Mouse (Mus musculus): ENCODE measurements around the gene Gpx1. TPM values are rescaled to one million over a fixed set of nuclear protein-coding genes. Genes with fewer than 3 reads are reported as not detected.

The Gpx1 gene
- total RNA-seq, 1 experiment = 939 TPM

GRCm38 (mm10) chr9:108296453-108297355, 42.0 kb upstream of the Gpx1 start, which contains the start of gene Amt:
Gene Amt, plus strand, starts transcription at chr9:108296853.
- in situ Hi-C loops (cut with MboI; ENCODE audit: low sequenced_read_pairs in 2 of 2, unreplicated experiment in 2 of 2) = no loop called here
- no peaks in the 10 kb centered on the region for H3K9me3 ChIP-seq (ENCODE audit: control insufficient read depth, insufficient read depth, low read depth, low read length)
- H3K27ac ChIP-seq (ENCODE audit: insufficient read depth, low read depth, low read length, poor library complexity, severe bottlenecking) = peak within 1 kb of the TSS; percentile 66; the same call in 1 of the 2 replicates
- H3K4me3 ChIP-seq (ENCODE audit: insufficient read depth in 1 of 2, low read depth in 1 of 2, low read length in 2 of 2, poor library complexity in 1 of 2, severe bottlenecking in 1 of 2) = peak within 1 kb of the TSS; percentile 58 to 76
- peak; percentile 98 for DNase-seq (ENCODE audit: low read depth, low spot score)
- peaks cover 15% of the 10 kb centered on the region for H3K36me3 ChIP-seq (ENCODE audit: control insufficient read depth, insufficient read depth, low read length, poor library complexity, severe bottlenecking)
- peak; percentile 94 for TF ChIP-seq HCFC1 (IDR thresholded peaks at IDR 0.05; ENCODE audit: borderline replicate concordance, insufficient read depth, low read length)
- no peak for TF ChIP-seq CHD2 (IDR thresholded peaks at IDR 0.05; ENCODE audit: low read depth, low read length)
- TF ChIP-seq ZC3H11A (IDR thresholded peaks at IDR 0.05; ENCODE audit: borderline replicate concordance, low read depth, low read length) = no peak
- no peak for TF ChIP-seq ZNF384 (IDR thresholded peaks at IDR 0.05; ENCODE audit: low read depth, low read length)
- no peak for TF ChIP-seq MAFK (IDR thresholded peaks at IDR 0.05; ENCODE audit: insufficient read depth, low read depth, low read length)
- H3K9ac ChIP-seq (ENCODE audit: insufficient read depth, low read depth, low read length, poor library complexity, severe bottlenecking) = peak within 1 kb of the TSS; percentile 67
- peaks cover 0 to 10% of the 10 kb centered on the region in 2 experiments; a peak in 1 of 4 replicates for H3K4me1 ChIP-seq (ENCODE audit: control insufficient read depth in 2 of 2, insufficient read depth in 2 of 2, low read length in 2 of 2, poor library complexity in 1 of 2)

- Histone ChIP-seq H3K4me3 (ENCODE audit: insufficient read depth in 1 of 2, low read depth in 1 of 2, low read length in 2 of 2, poor library complexity in 1 of 2, severe bottlenecking in 1 of 2) (no peak overlapping the region), H3K9ac (ENCODE audit: insufficient read depth, low read depth, low read length, poor library complexity, severe bottlenecking) (no peak overlapping the region), H3K9me3 (ENCODE audit: control insufficient read depth, insufficient read depth, low read depth, low read length) (no peaks in the 10 kb centered on the region), H3K27ac (ENCODE audit: insufficient read depth, low read depth, low read length, poor library complexity, severe bottlenecking) (no peak overlapping the region), H3K36me3 (ENCODE audit: control insufficient read depth, insufficient read depth, low read length, poor library complexity, severe bottlenecking) (peaks cover 27% of the 10 kb centered on the region), H3K4me1 (ENCODE audit: control insufficient read depth in 2 of 2, insufficient read depth in 2 of 2, low read length in 2 of 2, poor library complexity in 1 of 2) (peaks cover 0 to 9% of the 10 kb centered on the region in 2 experiments; a peak in 1 of 4 replicates)
- DNase-seq (ENCODE audit: low read depth, low spot score) = no peak
- TF ChIP-seq HCFC1 (IDR thresholded peaks at IDR 0.05; ENCODE audit: borderline replicate concordance, insufficient read depth, low read length) (no peak), CHD2 (IDR thresholded peaks at IDR 0.05; ENCODE audit: low read depth, low read length) (no peak), ZC3H11A (IDR thresholded peaks at IDR 0.05; ENCODE audit: borderline replicate concordance, low read depth, low read length) (no peak), MAFK (IDR thresholded peaks at IDR 0.05; ENCODE audit: insufficient read depth, low read depth, low read length) (no peak), ZNF384 (IDR thresholded peaks at IDR 0.05; ENCODE audit: low read depth, low read length) (no peak)
- in situ Hi-C loops (cut with MboI; ENCODE audit: low sequenced_read_pairs in 2 of 2, unreplicated experiment in 2 of 2) = no loop called here
Observed at GRCm38 (mm10) chr9:108301853-108302252, 36.9 kb upstream of the Gpx1 start.

- Histone ChIP-seq H3K27ac (ENCODE audit: insufficient read depth, low read depth, low read length, poor library complexity, severe bottlenecking) (no peak overlapping the region), H3K4me3 (ENCODE audit: insufficient read depth in 1 of 2, low read depth in 1 of 2, low read length in 2 of 2, poor library complexity in 1 of 2, severe bottlenecking in 1 of 2) (no peak overlapping the region), H3K9ac (ENCODE audit: insufficient read depth, low read depth, low read length, poor library complexity, severe bottlenecking) (no peak overlapping the region), H3K36me3 (ENCODE audit: control insufficient read depth, insufficient read depth, low read length, poor library complexity, severe bottlenecking) (peaks cover 23% of the 10 kb centered on the region), H3K4me1 (ENCODE audit: control insufficient read depth in 2 of 2, insufficient read depth in 2 of 2, low read length in 2 of 2, poor library complexity in 1 of 2) (peaks cover 7 to 9% of the 10 kb centered on the region in 2 experiments; a peak in 3 of 4 replicates), H3K9me3 (ENCODE audit: control insufficient read depth, insufficient read depth, low read depth, low read length) (no peaks in the 10 kb centered on the region)
- no peak for DNase-seq (ENCODE audit: low read depth, low spot score)
- in situ Hi-C loops (cut with MboI; ENCODE audit: low sequenced_read_pairs in 2 of 2, unreplicated experiment in 2 of 2) = no loop called here
- no peak for TF ChIP-seq MAFK (IDR thresholded peaks at IDR 0.05; ENCODE audit: insufficient read depth, low read depth, low read length)
- no peak for TF ChIP-seq CHD2 (IDR thresholded peaks at IDR 0.05; ENCODE audit: low read depth, low read length)
- no peak for TF ChIP-seq HCFC1 (IDR thresholded peaks at IDR 0.05; ENCODE audit: borderline replicate concordance, insufficient read depth, low read length)
- no peak for TF ChIP-seq ZNF384 (IDR thresholded peaks at IDR 0.05; ENCODE audit: low read depth, low read length)
- no peak for TF ChIP-seq ZC3H11A (IDR thresholded peaks at IDR 0.05; ENCODE audit: borderline replicate concordance, low read depth, low read length)
Observed at GRCm38 (mm10) chr9:108304716-108305115, 34.0 kb upstream of the Gpx1 start.

GRCm38 (mm10) chr9:108305170-108305569, 33.5 kb upstream of the Gpx1 start:
- H3K9ac ChIP-seq (ENCODE audit: insufficient read depth, low read depth, low read length, poor library complexity, severe bottlenecking) = peak overlapping the region; percentile 85
- in situ Hi-C loops (cut with MboI; ENCODE audit: low sequenced_read_pairs in 2 of 2, unreplicated experiment in 2 of 2) = no loop called here
- H3K36me3 ChIP-seq (ENCODE audit: control insufficient read depth, insufficient read depth, low read length, poor library complexity, severe bottlenecking) = peaks cover 22% of the 10 kb centered on the region
- TF ChIP-seq MAFK (IDR thresholded peaks at IDR 0.05; ENCODE audit: insufficient read depth, low read depth, low read length) = no peak
- TF ChIP-seq CHD2 (IDR thresholded peaks at IDR 0.05; ENCODE audit: low read depth, low read length) = no peak
- no peak for TF ChIP-seq ZC3H11A (IDR thresholded peaks at IDR 0.05; ENCODE audit: borderline replicate concordance, low read depth, low read length)
- no peak for TF ChIP-seq HCFC1 (IDR thresholded peaks at IDR 0.05; ENCODE audit: borderline replicate concordance, insufficient read depth, low read length)
- no peak for TF ChIP-seq ZNF384 (IDR thresholded peaks at IDR 0.05; ENCODE audit: low read depth, low read length)
- H3K27ac ChIP-seq (ENCODE audit: insufficient read depth, low read depth, low read length, poor library complexity, severe bottlenecking) = no peak overlapping the region; the same call in 1 of the 2 replicates
- no peaks in the 10 kb centered on the region for H3K9me3 ChIP-seq (ENCODE audit: control insufficient read depth, insufficient read depth, low read depth, low read length)
- DNase-seq (ENCODE audit: low read depth, low spot score) = no peak
- H3K4me3 ChIP-seq (ENCODE audit: insufficient read depth in 1 of 2, low read depth in 1 of 2, low read length in 2 of 2, poor library complexity in 1 of 2, severe bottlenecking in 1 of 2) = peak overlapping the region; percentile 79 to 81
- peaks cover 7 to 9% of the 10 kb centered on the region in 2 experiments; a peak in 3 of 4 replicates for H3K4me1 ChIP-seq (ENCODE audit: control insufficient read depth in 2 of 2, insufficient read depth in 2 of 2, low read length in 2 of 2, poor library complexity in 1 of 2)

Data from ES-E14 (cell line).